Mouse (Mus musculus) heart, embryonic 15.5 days (tissue): ENCODE measurements around the gene Slc39a13. TPM values are rescaled to one million over a fixed set of nuclear protein-coding genes. Genes with fewer than 3 reads are reported as not detected.

Experiments
- ATAC-seq: fragments of 200-750 bp; cut with Nextera tagmentation; replicated peaks from 2 replicates; pipeline ENCODE4 v1.8.0; 2017; ENCODE audit warnings: low read depth, moderate TSS enrichment; ENCODE audit not compliant: insufficient number of reproducible peaks, insufficient read depth, low FRiP score
- H3K27ac ChIP-seq: fragments of 300-500 bp; sonication (generic); 2 replicates; pipeline ENCODE4 v1.5.1; 2015; ENCODE audit warnings: mild to moderate bottlenecking, inconsistent platforms
- H3K27me3 ChIP-seq: fragments of 300-500 bp; sonication (generic); 2 replicates; pipeline ENCODE4 v1.6.1; 2015; ENCODE audit warnings: inconsistent platforms
- H3K36me3 ChIP-seq: fragments of 300-500 bp; sonication (generic); 2 replicates; pipeline ENCODE4 v1.6.1; 2015; ENCODE audit warnings: mild to moderate bottlenecking, inconsistent platforms
- H3K4me1 ChIP-seq: fragments of 300-500 bp; sonication (generic); replicated peaks from 2 replicates; pipeline ENCODE4 v1.6.1; 2015; ENCODE audit warnings: inconsistent platforms
- H3K4me2 ChIP-seq: fragments of 300-500 bp; sonication (generic); 2 replicates; pipeline ENCODE4 v1.6.1; 2015; ENCODE audit warnings: inconsistent platforms, mild to moderate bottlenecking, moderate library complexity
- H3K4me3 ChIP-seq: fragments of 300-500 bp; sonication (generic); 2 replicates; pipeline ENCODE4 v1.5.1; 2015; ENCODE audit warnings: mild to moderate bottlenecking, inconsistent platforms
- H3K9ac ChIP-seq: fragments of 300-500 bp; sonication (generic); 2 replicates; pipeline ENCODE4 v1.6.1; 2015; ENCODE audit warnings: mild to moderate bottlenecking, inconsistent platforms
- H3K9me3 ChIP-seq: fragments of 300-500 bp; sonication (generic); replicated peaks from 2 replicates; pipeline ENCODE4 v1.6.1; 2016; ENCODE audit warnings: inconsistent platforms
- WGBS: fragments of 180-500 bp; shearing (Covaris S2); methylation state at CpG from one replicate; pipeline ENCODE4 v1.1.7; 2015; ENCODE audit warnings: mixed read lengths; 5-methylcytosine and 5-hydroxymethylcytosine counted together
- polyA plus RNA-seq: library from polyadenylated mRNA; unstranded; fragments of >200 nt; fragmentation: Nextera tagmentation; extraction: Ambion mirVana; gene quantifications from 2 replicates; pipeline ENCODE4 v1.2.1, GENCODE M21; 2015

Slc39a13 gene
- polyA plus RNA-seq, result 53.5 and 63.2 TPM in 2 replicates

GRCm38 (mm10) chr2:91070076-91070800, at the start of gene Slc39a13:
Gene Slc39a13 (minus strand): TSS chr2:91070417.
- WGBS, result under 1% methylated on average over 69 of the region's 69 CpGs
- Histone ChIP-seq H3K36me3 (peaks cover 10% of the 10 kb centered on the region; the same call in 1 of the 2 replicates), H3K27me3 (no peaks in the 10 kb centered on the region), H3K9me3 (no peaks in the 10 kb centered on the region), H3K27ac (peak within 1 kb of the TSS; percentile 93), H3K4me2 (peak within 1 kb of the TSS; percentile 87), H3K9ac (peak within 1 kb of the TSS; percentile 82), H3K4me3 (peak within 1 kb of the TSS; percentile 82), H3K4me1 (peaks cover 38% of the 10 kb centered on the region)
- peak; percentile 96 for ATAC-seq

GRCm38 (mm10) chr2:91119551-91119950, 49.3 kb upstream of the Slc39a13 start:
- WGBS, result 41% methylated on average over 6 of the region's 6 CpGs
- ATAC-seq, result no peak
- peak overlapping the region; percentile 93 for H3K27ac ChIP-seq
- peak overlapping the region; percentile 71 for H3K4me2 ChIP-seq
- H3K9me3 ChIP-seq, result no peaks in the 10 kb centered on the region
- peak overlapping the region; percentile 67 for H3K4me3 ChIP-seq
- no peaks in the 10 kb centered on the region for H3K27me3 ChIP-seq
- peak overlapping the region; percentile 82 for H3K9ac ChIP-seq
- peaks cover 49% of the 10 kb centered on the region for H3K4me1 ChIP-seq
- H3K36me3 ChIP-seq, result peaks cover 18% of the 10 kb centered on the region

DNA sequence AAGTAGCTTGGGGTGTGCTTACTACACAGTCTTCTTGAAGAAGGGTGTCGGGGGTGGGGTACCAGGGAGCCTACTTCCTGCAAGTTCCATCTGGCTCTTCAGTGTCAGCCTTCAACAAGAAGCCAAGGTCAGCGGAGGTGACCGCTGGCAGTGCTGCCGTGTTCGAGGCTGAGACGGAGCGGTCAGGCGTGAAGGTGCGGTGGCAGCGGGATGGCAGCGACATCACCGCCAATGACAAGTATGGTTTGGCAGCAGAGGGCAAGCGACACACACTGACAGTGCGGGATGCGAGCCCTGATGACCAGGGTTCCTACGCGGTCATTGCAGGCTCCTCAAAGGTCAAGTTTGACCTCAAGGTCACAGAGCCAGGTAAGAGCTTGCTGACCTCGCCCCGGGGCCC, 48.8 kb upstream of the Slc39a13 start:
- H3K27ac ChIP-seq, result peak overlapping the region; percentile 93

GRCm38 (mm10) chr2:91118647-91119046, 48.4 kb upstream of the Slc39a13 start:
- 0 out of 2 replicates have a peak, but pooled peaks cover 13% of the 10 kb centered on the region for H3K36me3 ChIP-seq
- peaks cover 44% of the 10 kb centered on the region for H3K4me1 ChIP-seq
- H3K27ac ChIP-seq, result peak overlapping the region; percentile 93
- peak overlapping the region; percentile 71 for H3K4me2 ChIP-seq
- no peaks in the 10 kb centered on the region for H3K27me3 ChIP-seq
- peak overlapping the region; percentile 82 for H3K9ac ChIP-seq
- H3K4me3 ChIP-seq, result peak overlapping the region; percentile 67
- ATAC-seq, result peak; percentile 66
- WGBS, result 35% methylated on average over 1 of the region's 1 CpGs
- no peaks in the 10 kb centered on the region for H3K9me3 ChIP-seq

More for the DNA sequence above, 48.8 kb upstream of the Slc39a13 start:
- peaks cover 13% of the 10 kb centered on the region; the same call in 1 of the 2 replicates for H3K36me3 ChIP-seq
- no peaks in the 10 kb centered on the region for H3K9me3 ChIP-seq
- H3K4me3 ChIP-seq, result peak overlapping the region; percentile 67
- ATAC-seq, result no peak
- WGBS, result 49% methylated on average over 19 of the region's 19 CpGs
- H3K4me2 ChIP-seq, result peak overlapping the region; percentile 71
- no peaks in the 10 kb centered on the region for H3K27me3 ChIP-seq
- peaks cover 44% of the 10 kb centered on the region for H3K4me1 ChIP-seq
- peak overlapping the region; percentile 82 for H3K9ac ChIP-seq

DNA sequence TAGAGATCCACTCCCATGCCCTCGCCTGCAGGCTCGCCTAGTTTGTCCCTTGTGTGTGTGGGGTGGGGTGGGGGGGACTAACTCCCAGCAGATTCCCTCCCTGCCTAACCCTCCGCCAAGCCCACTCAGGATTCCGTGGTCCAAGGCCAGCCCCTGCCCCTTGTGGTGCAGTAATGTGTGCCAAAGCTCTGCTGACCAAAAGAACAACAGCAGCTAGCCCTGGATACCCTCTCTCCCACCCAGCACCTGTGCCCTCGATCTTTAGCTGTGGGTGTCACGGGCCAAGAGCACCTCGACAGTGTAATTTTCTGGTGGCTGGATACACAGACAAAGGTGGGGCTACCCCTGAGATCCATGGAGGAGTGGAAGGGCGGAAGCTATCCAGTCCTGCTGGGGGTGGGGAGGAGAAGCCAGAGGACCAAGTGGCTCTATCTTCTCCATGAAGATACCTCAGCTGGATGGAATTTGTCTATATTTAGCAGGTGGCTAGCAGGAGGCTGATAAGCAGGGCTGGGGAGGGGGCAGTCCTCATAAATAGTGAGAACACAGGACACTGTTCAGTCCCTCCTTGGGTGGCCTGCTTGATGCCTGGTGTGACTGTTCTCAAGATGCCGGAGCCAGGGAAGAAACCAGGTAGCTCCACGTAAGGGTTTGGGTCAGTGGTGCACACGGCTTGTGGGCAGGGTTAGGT, 47.5 kb upstream of the Slc39a13 start, which contains the start of gene Mybpc3:
TSS of gene Mybpc3 (plus strand) at position 560 of the 691 bp plus-strand sequence.
- Histone ChIP-seq H3K4me2 (peak within 1 kb of the TSS; percentile 71), H3K9me3 (no peaks in the 10 kb centered on the region), H3K4me3 (peak within 1 kb of the TSS; percentile 67), H3K4me1 (peaks cover 42% of the 10 kb centered on the region), H3K27me3 (no peaks in the 10 kb centered on the region), H3K9ac (peak within 1 kb of the TSS; percentile 82), H3K36me3 (0 out of 2 replicates have a peak, but pooled peaks cover 8% of the 10 kb centered on the region), H3K27ac (peak within 1 kb of the TSS; percentile 93)
- WGBS, result 35% methylated on average over 11 of the region's 11 CpGs
- peak; percentile 75 for ATAC-seq

- peaks cover 40% of the 10 kb centered on the region for H3K4me1 ChIP-seq
- H3K4me2 ChIP-seq, result peak overlapping the region; percentile 71
- 34% methylated on average over 5 of the region's 5 CpGs for WGBS
- H3K9me3 ChIP-seq, result no peaks in the 10 kb centered on the region
- H3K36me3 ChIP-seq, result 0 out of 2 replicates have a peak, but pooled peaks cover 3% of the 10 kb centered on the region
- no peak for ATAC-seq
- H3K4me3 ChIP-seq, result 0 out of 2 replicates have a peak overlapping the region, but pooled peaks have one; percentile 67
- no peaks in the 10 kb centered on the region for H3K27me3 ChIP-seq
- H3K9ac ChIP-seq, result no peak overlapping the region
- peak overlapping the region; percentile 93 for H3K27ac ChIP-seq
Observed at GRCm38 (mm10) chr2:91116842-91117241, 46.6 kb upstream of the Slc39a13 start.

- Histone ChIP-seq H3K27ac (peak overlapping the region; percentile 22), H3K4me2 (peak overlapping the region; percentile 78), H3K9ac (peak overlapping the region; percentile 59), H3K27me3 (no peaks in the 10 kb centered on the region), H3K36me3 (0 out of 2 replicates have a peak, but pooled peaks cover 3% of the 10 kb centered on the region), H3K4me1 (peaks cover 34% of the 10 kb centered on the region), H3K4me3 (peak overlapping the region; percentile 47), H3K9me3 (no peaks in the 10 kb centered on the region)
- ATAC-seq, result no peak
- WGBS, result 17% methylated on average over 12 of the region's 12 CpGs
Observed at GRCm38 (mm10) chr2:91115578-91115970, 45.4 kb upstream of the Slc39a13 start.

GRCm38 (mm10) chr2:91114781-91115577, 44.8 kb upstream of the Slc39a13 start:
- H3K9ac ChIP-seq, result peak overlapping the region; percentile 59
- peak; percentile 32; the same call in 1 of the 2 replicates for ATAC-seq
- H3K4me2 ChIP-seq, result peak overlapping the region; percentile 78
- H3K27me3 ChIP-seq, result no peaks in the 10 kb centered on the region
- 9% methylated on average over 39 of the region's 42 CpGs for WGBS
- H3K4me1 ChIP-seq, result peaks cover 34% of the 10 kb centered on the region
- H3K27ac ChIP-seq, result peak overlapping the region; percentile 22; the same call in 1 of the 2 replicates
- no peaks in the 10 kb centered on the region for H3K36me3 ChIP-seq
- no peaks in the 10 kb centered on the region for H3K9me3 ChIP-seq
- peak overlapping the region; percentile 47 for H3K4me3 ChIP-seq

- Histone ChIP-seq H3K27ac (no peak overlapping the region), H3K4me3 (no peak overlapping the region), H3K36me3 (no peaks in the 10 kb centered on the region), H3K4me2 (no peak overlapping the region), H3K4me1 (peaks cover 34% of the 10 kb centered on the region), H3K9ac (no peak overlapping the region), H3K27me3 (no peaks in the 10 kb centered on the region), H3K9me3 (no peaks in the 10 kb centered on the region)
- no peak for ATAC-seq
- 73% methylated on average over 6 of the region's 6 CpGs for WGBS
Observed at GRCm38 (mm10) chr2:91113852-91114251, 43.6 kb upstream of the Slc39a13 start.

DNA sequence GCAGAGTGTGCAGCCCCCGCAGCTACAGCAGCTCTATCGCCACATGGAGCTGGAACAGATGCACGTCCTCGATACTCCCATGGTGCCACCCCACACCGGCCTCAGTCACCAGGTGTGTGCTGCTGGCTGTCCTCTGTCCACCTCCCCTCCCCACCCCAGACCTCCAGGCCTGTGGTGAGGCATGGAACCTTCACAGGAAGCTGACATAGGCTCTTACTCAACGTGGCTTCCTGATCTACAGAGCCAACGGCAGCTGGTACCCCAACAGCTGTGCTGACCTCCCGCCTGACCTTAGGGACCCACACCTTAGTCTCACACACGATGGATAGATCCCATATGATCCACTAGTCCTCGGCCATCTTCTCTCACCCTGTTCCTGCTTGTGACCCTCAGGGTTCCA, 43.1 kb upstream of the Slc39a13 start:
- no peak for ATAC-seq
- Histone ChIP-seq H3K9ac (no peak overlapping the region), H3K4me3 (no peak overlapping the region), H3K4me1 (peaks cover 34% of the 10 kb centered on the region), H3K27ac (no peak overlapping the region), H3K4me2 (no peak overlapping the region), H3K9me3 (no peaks in the 10 kb centered on the region), H3K36me3 (no peaks in the 10 kb centered on the region), H3K27me3 (no peaks in the 10 kb centered on the region)
- WGBS, result 65% methylated on average over 10 of the region's 10 CpGs
